Mouse (Mus musculus) hindbrain, embryonic 14.5 days (tissue): ENCODE data around the gene Klhl42. TPM values are rescaled to one million over a fixed set of nuclear protein-coding genes. Genes with fewer than 3 reads are reported as not detected.
A peak's percentile ranks its signal among the peaks of the same experiment; 100 is the strongest.

ENCODE experiments used
- ATAC-seq: fragments of 200-750 bp; cut with Nextera tagmentation; 2 replicates; pipeline ENCODE4 v1.8.0; 2017; ENCODE audit warnings: moderate number of reproducible peaks, mild to moderate bottlenecking, moderate TSS enrichment, moderate library complexity; ENCODE audit not compliant: low FRiP score
- DNase-seq: peaks from one replicate; pipeline ENCODE4 v3.0.0-alpha.2; 2015; ENCODE audit warnings: low spot score
- H3K27ac ChIP-seq: fragments of 300-500 bp; sonication (generic); 2 replicates; pipeline ENCODE4 v1.5.1; 2014; ENCODE audit warnings: mild to moderate bottlenecking, moderate library complexity
- H3K27me3 ChIP-seq: fragments of 300-500 bp; sonication (generic); 2 replicates; pipeline ENCODE4 v1.6.1; 2014; ENCODE audit warnings: mild to moderate bottlenecking, low read length, mixed read lengths; ENCODE audit not compliant: control insufficient read depth, insufficient read depth
- H3K36me3 ChIP-seq: fragments of 300-500 bp; sonication (generic); replicated peaks from 2 replicates; pipeline ENCODE4 v1.6.1; 2014; ENCODE audit not compliant: control insufficient read depth, insufficient read depth
- H3K4me1 ChIP-seq: fragments of 300-500 bp; sonication (generic); replicated peaks from 2 replicates; pipeline ENCODE4 v1.6.1; 2014; ENCODE audit warnings: antibody characterized with exemption, low read length, mixed read lengths; ENCODE audit not compliant: control insufficient read depth, insufficient read depth
- H3K4me2 ChIP-seq: fragments of 300-500 bp; sonication (generic); replicated peaks from 2 replicates; pipeline ENCODE4 v1.6.1; 2014; ENCODE audit warnings: mild to moderate bottlenecking, moderate library complexity
- H3K4me3 ChIP-seq: fragments of 300-500 bp; sonication (generic); replicated peaks from 2 replicates; pipeline ENCODE4 v1.5.1; 2014; ENCODE audit warnings: mild to moderate bottlenecking, low read length
- H3K9ac ChIP-seq: fragments of 300-500 bp; sonication (generic); 2 replicates; pipeline ENCODE4 v1.6.1; 2014
- H3K9me3 ChIP-seq: fragments of 300-500 bp; sonication (generic); 2 replicates; pipeline ENCODE4 v1.6.1; 2016; ENCODE audit warnings: low read length; ENCODE audit not compliant: control insufficient read depth
- WGBS: fragments of 180-500 bp; shearing (Covaris S2); extraction: QIAGEN DNeasy Blood & Tissue Kit; methylation state at CpG from one replicate; pipeline ENCODE4 v1.1.7; 2014; 5-methylcytosine and 5-hydroxymethylcytosine counted together
- polyA plus RNA-seq: library from polyadenylated mRNA; unstranded; fragments of >200 nt; fragmentation: Nextera tagmentation; extraction: Ambion mirVana; gene quantifications from 2 replicates; pipeline ENCODE4 v1.2.1, GENCODE M21; 2014

The Klhl42 gene
- polyA plus RNA-seq, 1 experiment from 2014 or later: 11.0 TPM

DNA sequence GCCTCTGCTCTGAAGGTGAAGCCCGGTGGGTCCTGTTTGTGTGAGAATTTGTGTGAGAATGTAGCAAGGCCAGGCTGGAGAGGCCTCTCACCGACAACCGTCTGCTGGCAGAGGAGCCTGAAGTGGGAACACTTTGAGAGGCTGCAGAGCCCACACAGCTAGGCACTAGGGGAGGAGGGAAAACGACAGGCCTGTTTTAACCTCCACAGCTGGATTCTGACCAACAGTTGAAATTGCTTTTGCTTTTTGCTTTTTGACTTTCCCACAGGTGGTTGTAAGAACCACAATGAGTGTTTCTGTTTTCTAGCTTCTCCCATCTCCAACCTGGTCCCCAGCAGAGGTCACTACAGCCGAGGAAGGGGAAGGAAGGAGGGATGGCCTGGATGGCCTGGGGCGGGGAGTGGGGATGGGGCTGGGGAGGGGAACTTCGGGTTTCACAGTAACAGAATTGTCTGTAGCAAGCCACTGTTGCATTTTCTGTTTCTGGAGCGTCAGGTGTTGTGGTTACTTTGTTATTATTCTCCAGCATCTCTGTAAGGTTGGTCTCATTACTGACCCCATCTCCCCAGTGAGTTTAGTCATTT, 6.3 kb downstream of the Klhl42 start:
- H3K36me3 ChIP-seq: peaks cover 8% of the 10 kb centered on the region; the same call in 1 of the 2 replicates
- WGBS: 58% methylated on average over 8 of the region's 8 CpGs

DNA sequence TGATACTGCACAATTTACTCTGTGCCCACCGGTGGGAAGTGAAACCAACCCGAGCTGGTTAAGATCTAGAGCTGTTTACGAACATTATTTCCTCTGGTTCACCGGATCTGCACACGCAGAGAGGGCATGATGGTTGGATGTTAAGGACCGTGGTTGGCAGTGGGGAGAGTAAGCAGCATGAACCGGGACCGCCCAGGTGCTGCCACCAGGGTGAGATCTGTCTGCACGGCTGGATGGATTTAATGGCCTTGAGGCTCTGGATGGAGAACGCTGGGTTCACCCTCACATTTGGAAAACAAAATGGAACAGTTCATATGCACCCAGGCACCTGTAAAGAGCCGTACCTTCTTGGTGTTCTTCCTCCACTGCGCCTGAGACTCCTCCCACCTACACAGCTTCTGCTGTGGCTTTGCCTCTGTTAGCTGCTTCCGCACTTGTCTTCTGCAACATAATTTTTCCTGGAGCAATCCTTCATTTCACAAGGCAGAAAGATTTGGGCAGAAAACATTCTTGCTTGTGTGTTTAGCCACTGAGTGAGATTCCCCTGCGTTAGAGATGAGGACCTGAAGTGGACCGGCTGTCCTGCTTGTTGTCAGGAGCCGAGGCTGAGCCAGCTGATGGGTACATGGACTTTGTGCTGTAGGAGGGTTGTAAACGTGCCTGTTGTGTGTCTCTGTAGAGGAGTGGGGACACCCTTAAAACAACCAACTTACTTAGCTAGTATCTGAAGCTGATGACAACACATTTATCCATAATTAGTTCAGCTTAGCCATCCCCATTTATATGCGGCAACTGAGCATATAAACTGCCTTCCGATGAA, 8.5 kb downstream of the Klhl42 start:
- Histone ChIP-seq H3K9ac (no peak overlapping the region), H3K36me3 (peaks cover 12% of the 10 kb centered on the region), H3K9me3 (no peaks in the 10 kb centered on the region), H3K27ac (no peak overlapping the region), H3K27me3 (no peaks in the 10 kb centered on the region), H3K4me3 (no peak overlapping the region), H3K4me2 (no peak overlapping the region), H3K4me1 (peaks cover 3% of the 10 kb centered on the region)
- DNase-seq (no peak), ATAC-seq (no peak)
- 83% methylated on average over 19 of the region's 19 CpGs for WGBS

More for the DNA sequence above, 6.3 kb downstream of the Klhl42 start:
- Histone ChIP-seq H3K4me2 (no peak overlapping the region), H3K9me3 (no peaks in the 10 kb centered on the region), H3K27ac (no peak overlapping the region), H3K4me1 (peaks cover 21% of the 10 kb centered on the region), H3K9ac (no peak overlapping the region), H3K27me3 (no peaks in the 10 kb centered on the region), H3K4me3 (no peak overlapping the region)
- ATAC-seq: no peak
- no peak for DNase-seq

- ATAC-seq: no peak
- H3K4me2 ChIP-seq: no peak overlapping the region
- H3K9ac ChIP-seq: no peak overlapping the region
- H3K4me3 ChIP-seq: no peak overlapping the region
- no peak for DNase-seq
- no peaks in the 10 kb centered on the region for H3K4me1 ChIP-seq
- 94% methylated on average over 3 of the region's 3 CpGs for WGBS
- H3K9me3 ChIP-seq: no peaks in the 10 kb centered on the region
- H3K36me3 ChIP-seq: peaks cover 14% of the 10 kb centered on the region
- no peaks in the 10 kb centered on the region for H3K27me3 ChIP-seq
- H3K27ac ChIP-seq: no peak overlapping the region
These were observed 11.1 kb downstream of the Klhl42 start for GRCm38 (mm10) chr6:147102293-147102692.

- 96% methylated on average over 1 of the region's 1 CpGs for WGBS
- H3K36me3 ChIP-seq: peaks cover 42% of the 10 kb centered on the region
These were observed 14.3 kb downstream of the Klhl42 start for GRCm38 (mm10) chr6:147105529-147105928.

DNA sequence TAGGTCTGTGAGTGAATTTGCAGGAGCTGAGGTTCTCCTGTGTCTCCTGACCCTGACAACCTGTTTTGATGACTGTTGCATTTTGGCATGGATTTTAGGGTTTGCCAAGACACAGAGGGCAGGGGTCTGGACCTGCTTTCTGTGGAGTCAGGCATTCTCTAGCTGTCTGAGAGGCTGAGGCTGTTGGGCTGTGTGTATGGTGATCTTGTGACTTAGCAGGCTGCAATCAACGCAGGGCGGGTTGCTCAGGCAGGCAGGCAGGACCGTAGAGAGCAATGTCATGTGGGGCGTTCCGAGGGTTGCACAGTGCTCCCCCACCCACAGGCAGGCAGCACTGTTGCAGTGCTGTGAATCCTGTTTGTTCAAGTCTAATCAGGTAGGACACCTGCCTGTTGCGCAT, 15.5 kb downstream of the Klhl42 start:
- ATAC-seq (no peak), DNase-seq (no peak)
- Histone ChIP-seq H3K36me3 (peaks cover 46% of the 10 kb centered on the region), H3K27me3 (no peaks in the 10 kb centered on the region), H3K9me3 (no peaks in the 10 kb centered on the region), H3K4me2 (no peak overlapping the region), H3K4me1 (no peaks in the 10 kb centered on the region), H3K4me3 (no peak overlapping the region), H3K27ac (no peak overlapping the region), H3K9ac (no peak overlapping the region)
- WGBS: 97% methylated on average over 6 of the region's 6 CpGs

More at GRCm38 (mm10) chr6:147105529-147105928, 14.3 kb downstream of the Klhl42 start:
- no peak overlapping the region for H3K9ac ChIP-seq
- no peaks in the 10 kb centered on the region for H3K27me3 ChIP-seq
- no peaks in the 10 kb centered on the region for H3K4me1 ChIP-seq
- no peak overlapping the region for H3K4me3 ChIP-seq
- ATAC-seq: no peak
- no peak overlapping the region for H3K27ac ChIP-seq
- H3K4me2 ChIP-seq: no peak overlapping the region
- H3K9me3 ChIP-seq: no peaks in the 10 kb centered on the region
- no peak for DNase-seq

GRCm38 (mm10) chr6:147109283-147109682, 18.1 kb downstream of the Klhl42 start:
- ATAC-seq (no peak), DNase-seq (no peak)
- WGBS: 89% methylated on average over 7 of the region's 7 CpGs
- Histone ChIP-seq H3K9me3 (no peaks in the 10 kb centered on the region), H3K27ac (no peak overlapping the region), H3K4me3 (no peak overlapping the region), H3K27me3 (no peaks in the 10 kb centered on the region), H3K4me1 (no peaks in the 10 kb centered on the region), H3K9ac (no peak overlapping the region), H3K36me3 (peaks cover 45% of the 10 kb centered on the region), H3K4me2 (no peak overlapping the region)

DNA sequence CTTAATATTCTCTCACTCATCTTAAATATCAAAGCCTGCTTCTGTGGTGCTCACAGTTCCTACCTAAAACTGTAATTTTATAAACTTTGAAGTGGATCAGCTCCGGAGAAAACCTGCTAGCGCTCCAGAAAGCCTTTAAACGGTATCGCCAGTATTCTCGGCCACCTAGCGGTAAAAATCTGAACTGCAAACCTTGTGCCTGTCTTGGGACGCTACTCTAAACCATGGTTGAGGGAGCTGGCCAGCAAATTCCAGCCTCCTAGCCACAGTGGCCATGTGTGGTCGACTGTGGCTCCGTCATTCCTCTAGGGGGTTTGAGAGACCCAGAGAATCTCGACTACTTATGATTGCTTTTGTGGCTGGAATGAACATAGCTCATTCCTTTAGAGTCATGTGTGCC, 25.4 kb downstream of the Klhl42 start:
- H3K27me3 ChIP-seq: no peaks in the 10 kb centered on the region
- H3K27ac ChIP-seq: no peak overlapping the region
- no peak overlapping the region for H3K9ac ChIP-seq
- H3K4me2 ChIP-seq: no peak overlapping the region
- ATAC-seq (peak; percentile 53), DNase-seq (peak; percentile 92)
- no peaks in the 10 kb centered on the region for H3K9me3 ChIP-seq
- H3K4me3 ChIP-seq: no peak overlapping the region
- no peaks in the 10 kb centered on the region for H3K4me1 ChIP-seq
- H3K36me3 ChIP-seq: peaks cover 6% of the 10 kb centered on the region; the same call in 1 of the 2 replicates
- WGBS: 15% methylated on average over 10 of the region's 10 CpGs

- ATAC-seq: no peak
- Histone ChIP-seq H3K36me3 (no peaks in the 10 kb centered on the region; the same call in 1 of the 2 replicates), H3K9ac (no peak overlapping the region), H3K4me2 (no peak overlapping the region), H3K27ac (no peak overlapping the region), H3K4me3 (no peak overlapping the region), H3K27me3 (no peaks in the 10 kb centered on the region), H3K4me1 (no peaks in the 10 kb centered on the region), H3K9me3 (no peaks in the 10 kb centered on the region)
- WGBS: 94% methylated on average over 7 of the region's 7 CpGs
- no peak for DNase-seq
These were observed 26.6 kb downstream of the Klhl42 start for GRCm38 (mm10) chr6:147117764-147118163.

- Histone ChIP-seq H3K27ac (no peak overlapping the region), H3K9ac (no peak overlapping the region), H3K9me3 (no peaks in the 10 kb centered on the region), H3K4me1 (no peaks in the 10 kb centered on the region), H3K36me3 (no peaks in the 10 kb centered on the region), H3K27me3 (no peaks in the 10 kb centered on the region), H3K4me3 (no peak overlapping the region), H3K4me2 (no peak overlapping the region)
- no peak for ATAC-seq
- 93% methylated on average over 3 of the region's 3 CpGs for WGBS
- no peak for DNase-seq
These were observed 27.0 kb downstream of the Klhl42 start for GRCm38 (mm10) chr6:147118190-147118589.
